Mouse (Mus musculus) left cerebral cortex, adult 6 months (tissue): Measurements from ENCODE around the gene Shcbp1. TPM values are rescaled to one million over a fixed set of nuclear protein-coding genes. Genes with fewer than 3 reads are reported as not detected.

Experiments used
- long read RNA-seq, 2 experiments: library from polyadenylated mRNA; unstranded; transcript quantifications; one replicate each; pipeline ENCODE4 v2.0.0; 2019 to 2020
- polyA plus RNA-seq: library from polyadenylated mRNA; unstranded; fragments of <200 nt; fragmentation: Nextera tagmentation; gene quantifications from 2 replicates; pipeline ENCODE4 v1.2.3, GENCODE M21; 2021

Gene Shcbp1
- 0.82 and 1.0 TPM in 2 replicates for polyA plus RNA-seq
- long read RNA-seq, experiment 1, transcript Shcbp1-201 (13 exons, 2,156 nt): major isoform, 7 of 8 reads
- long read RNA-seq, experiment 1, partial matches to known transcripts: 0 of 8 reads
- long read RNA-seq, experiment 1, other reads (novel, unspliced or antisense): 1 of 8 reads
- long read RNA-seq, experiment 2, partial matches to known transcripts: 0 of 1 reads
- long read RNA-seq, experiment 2, other reads (novel, unspliced or antisense): 0 of 1 reads

GRCm38 (mm10) chr8:4779254-4780055, at the start of gene Shcbp1:
Shcbp1 (minus strand) TSS chr8:4779567.

Other genes starting within 250 kb of the Shcbp1 start
- gene Zfp958, start 166.4 kb downstream of the Shcbp1 start, polyA plus RNA-seq: 6.2 and 7.6 TPM in 2 replicates